ENCODE assay signal across 8 mouse cellular contexts in genomic region chr12:86859924-86860790, GRCm38 (mm10). TPM values are rescaled to one million over a fixed set of nuclear protein-coding genes. Genes with fewer than 3 reads are reported as not detected.
A peak's percentile ranks its signal among the peaks of the same experiment; 100 is the strongest.
DNase-seq lines count a peak whose midpoint lies in the region; ATAC-seq and TF ChIP-seq lines count a peak whose summit lies in the region.

No protein-coding gene starts in this region.

- no peaks in the 10 kb centered on the region for H3K27me3 ChIP-seq in heart, embryonic 12.5 days (replicated peaks)
- H3K27me3 ChIP-seq in intestine, postnatal 0 days (replicated peaks; ENCODE audit: control insufficient read depth, insufficient read depth, low read length): no peaks in the 10 kb centered on the region

- no peak overlapping the region for H3K4me3 ChIP-seq in heart, embryonic 12.5 days
- no peak overlapping the region for H3K4me3 ChIP-seq in intestine, postnatal 0 days (ENCODE audit: low read depth, low read length)

- peaks cover 9% of the 10 kb centered on the region; the same call in 1 of the 2 replicates for H3K9me3 ChIP-seq in heart, embryonic 12.5 days (replicated peaks)
- no peaks in the 10 kb centered on the region for H3K9me3 ChIP-seq in intestine, postnatal 0 days (ENCODE audit: control insufficient read depth)

- H3K27ac ChIP-seq in heart, embryonic 12.5 days (ENCODE audit: poor library complexity, severe bottlenecking): peak overlapping the region; percentile 9; the same call in 1 of the 2 replicates
- no peak overlapping the region for H3K27ac ChIP-seq in intestine, postnatal 0 days (ENCODE audit: low read depth, low read length)

- 52% methylated on average over 10 of the region's 10 CpGs for WGBS in heart, embryonic 12.5 days
- whole genome bisulfite sequencing in intestine, postnatal 0 days: 51% methylated on average over 10 of the region's 10 CpGs

- ATAC-seq in heart, embryonic 12.5 days (ENCODE audit: insufficient number of reproducible peaks, low FRiP score): no peak
- 0 out of 2 replicates have a peak, but pooled peaks have one; percentile 16 for ATAC-seq in intestine, postnatal 0 days

- peaks cover 47% of the 10 kb centered on the region for H3K4me1 ChIP-seq in heart, embryonic 12.5 days (replicated peaks)
- no peaks in the 10 kb centered on the region for H3K4me1 ChIP-seq in intestine, postnatal 0 days (replicated peaks; ENCODE audit: control insufficient read depth, insufficient read depth, low read length)

- H3K4me2 ChIP-seq in heart, embryonic 12.5 days: no peak overlapping the region
- no peak overlapping the region for H3K4me2 ChIP-seq in intestine, postnatal 0 days (replicated peaks; ENCODE audit: low read depth)

- H3K36me3 ChIP-seq in heart, embryonic 12.5 days: no peaks in the 10 kb centered on the region
- H3K36me3 ChIP-seq in intestine, postnatal 0 days (ENCODE audit: control insufficient read depth, insufficient read depth): no peaks in the 10 kb centered on the region

- no peak for DNase-seq in heart, adult 8-10 months (ENCODE audit: low spot score)
- DNase-seq in urinary bladder, postnatal 14 days (ENCODE audit: low spot score): peak; percentile 38
- no peak for DNase-seq in urinary bladder, postnatal 4 days (ENCODE audit: low spot score in 2 of 2)
- DNase-seq in naive thymus-derived CD4-positive, alpha-beta T cell, adult 2 months (ENCODE audit: low read depth): peak; percentile 82
- DNase-seq in thymus, postnatal 4 days: peak; percentile 44
- no peak for DNase-seq in cerebellum, adult 8-10 months

- H3K9ac ChIP-seq in heart, embryonic 12.5 days: peak overlapping the region; percentile 43; the same call in 1 of the 2 replicates
- H3K9ac ChIP-seq in intestine, postnatal 0 days (ENCODE audit: low read depth, low read length): no peak overlapping the region

- TF ChIP-seq CTCF in intestine, postnatal 0 days (IDR thresholded peaks at IDR 0.05; ENCODE audit: low read depth): no peak

RNA-seq across cellular contexts. Expression of gene Irf2bpl, which starts 24.4 kb away (rescaled TPM):
- polyA plus RNA-seq in heart, embryonic 12.5 days (2016; fragmentation: Nextera tagmentation; extraction: Ambion mirVana): 57.8 and 59.5 TPM in 2 replicates
- 10 to 100 TPM; 26.2 to 30.4 (median 27.8) TPM for total RNA-seq in heart, adult 8-10 months (2022)
- polyA plus RNA-seq in intestine, postnatal 0 days (2015; fragmentation: Nextera tagmentation; extraction: Ambion mirVana): 10.0 and 10.7 TPM in 2 replicates

Comparison
In these comparisons a context has a peak if more than half of its experiments do, and no peak if none do; other contexts are left out.
1. DNase-seq: peak in urinary bladder, postnatal 14 days (single experiment), naive thymus-derived CD4-positive, alpha-beta T cell, adult 2 months (single experiment) and thymus, postnatal 4 days (single experiment); none in heart, adult 8-10 months (single experiment), urinary bladder, postnatal 4 days (0 of 2) and cerebellum, adult 8-10 months (single experiment).